Mouse (Mus musculus): ENCODE results near the gene Gm6899.

GRCm38 (mm10) chr11:26585409-26586366 lies 7.4 kb upstream of the Gm6899 start:
- no peak for TF ChIP-seq POLR2A (IDR thresholded peaks at IDR 0.05; ENCODE audit: low read depth, low read length)
- no peak for TF ChIP-seq CTCF (conservative IDR thresholded peaks at IDR 0.05 in 1 of 2, IDR thresholded peaks at IDR 0.05 in 1 of 2; ENCODE audit: low read depth in 2 of 2, low read length in 2 of 2)
- TF ChIP-seq ZMIZ1 (IDR thresholded peaks at IDR 0.05; ENCODE audit: low read depth, low read length): no peak
- TF ChIP-seq ETS1 (conservative IDR thresholded peaks at IDR 0.05; ENCODE audit: low read depth, low read length): no peak
